Mouse (Mus musculus) Patski (cell line): Measurements from ENCODE around the gene Trappc5. TPM values are rescaled to one million over a fixed set of nuclear protein-coding genes. Genes with fewer than 3 reads are reported as not detected.
A peak's percentile ranks its signal among the peaks of the same experiment; 100 is the strongest.

Experiments used
- ATAC-seq: fragments of 100-300 bp; one replicate; pipeline ENCODE4 v1.8.0; 2021
- CTCF ChIA-PET: fragments of 350-600 bp; sonication (Branson Sonifier 250); formaldehyde crosslinking; loops from one replicate; lab custom pipeline; 2022; ENCODE audit warnings: inconsistent platforms; lab: Charles Lee
- POLR2A ChIA-PET: fragments of 350-600 bp; sonication (Branson Sonifier 250); formaldehyde crosslinking; loops from one replicate; lab custom pipeline; 2022; ENCODE audit warnings: antibody characterized with exemption, inconsistent platforms; lab: Charles Lee
- DNase-seq: peaks from one replicate; pipeline ENCODE4 v3.0.0-alpha.2; 2011; ENCODE audit warnings: low read depth, low spot score
- H3K27me3 ChIP-seq: fragments of 371-371 bp; one replicate; pipeline ENCODE4 v1.5.1; 2021
- CTCF ChIP-seq: fragments of 100-300 bp; IDR thresholded peaks from one replicate; pipeline ENCODE4 v1.5.1; 2021
- in situ Hi-C: fragments of 300-500 bp; cut with MboI; formaldehyde crosslinking; loops from 3 replicates; pipeline ENCODE4 v1.11.1; 2018; ENCODE audit warnings: low pct_unique_long_range_greater_than_20kb, mixed read lengths
- polyA plus RNA-seq: library from polyadenylated mRNA; unstranded; gene quantifications from one replicate; pipeline ENCODE4 v1.2.3, GENCODE M21; 2021

Gene Trappc5
- polyA plus RNA-seq, 1 experiment from 2014 or later, result 24.8 TPM

GRCm38 (mm10) chr8:3648990-3649389, 27.1 kb upstream of the Trappc5 start:
- ChIA-PET CTCF (interaction anchor here (1.6 to 2.9 kb wide), 3 partner anchors 8 to 23 kb away, joined by 4 to 10 read pairs (median 10); partner anchors contain the start of gene Fcor), POLR2A (interaction anchor here (0.7 kb wide), 1 partner anchor 8 kb away, joined by 7 read pairs; no protein-coding TSS in a partner anchor)
- H3K27me3 ChIP-seq, result no peaks in the 10 kb centered on the region
- no peak for TF ChIP-seq CTCF
- in situ Hi-C loops, result no loop called here
- DNase-seq (no peak), ATAC-seq (no peak)

DNA sequence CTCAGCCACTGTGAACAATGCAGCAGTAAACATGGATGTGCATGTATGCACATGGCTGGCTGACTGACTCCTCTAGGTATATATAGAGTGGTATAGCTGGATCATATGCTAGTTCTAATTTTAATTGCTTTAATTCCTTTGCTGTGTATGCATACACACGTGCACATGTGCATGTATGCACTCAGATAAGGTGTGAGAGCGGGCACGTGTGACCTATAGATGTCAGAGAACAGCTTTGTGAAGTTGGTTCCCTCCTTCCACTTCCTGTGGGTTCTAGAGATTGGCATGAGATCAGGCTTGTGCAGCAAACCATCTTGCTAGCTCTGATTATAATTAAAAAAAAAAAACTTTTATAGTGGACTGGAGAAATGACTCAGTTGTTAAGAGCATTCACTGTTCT, 23.3 kb upstream of the Trappc5 start:
- in situ Hi-C loops, result no loop called here
- CTCF ChIA-PET, result interaction anchor here (1.5 kb wide), 1 partner anchor 22 kb away, joined by 3 read pairs; no protein-coding TSS in a partner anchor

DNA sequence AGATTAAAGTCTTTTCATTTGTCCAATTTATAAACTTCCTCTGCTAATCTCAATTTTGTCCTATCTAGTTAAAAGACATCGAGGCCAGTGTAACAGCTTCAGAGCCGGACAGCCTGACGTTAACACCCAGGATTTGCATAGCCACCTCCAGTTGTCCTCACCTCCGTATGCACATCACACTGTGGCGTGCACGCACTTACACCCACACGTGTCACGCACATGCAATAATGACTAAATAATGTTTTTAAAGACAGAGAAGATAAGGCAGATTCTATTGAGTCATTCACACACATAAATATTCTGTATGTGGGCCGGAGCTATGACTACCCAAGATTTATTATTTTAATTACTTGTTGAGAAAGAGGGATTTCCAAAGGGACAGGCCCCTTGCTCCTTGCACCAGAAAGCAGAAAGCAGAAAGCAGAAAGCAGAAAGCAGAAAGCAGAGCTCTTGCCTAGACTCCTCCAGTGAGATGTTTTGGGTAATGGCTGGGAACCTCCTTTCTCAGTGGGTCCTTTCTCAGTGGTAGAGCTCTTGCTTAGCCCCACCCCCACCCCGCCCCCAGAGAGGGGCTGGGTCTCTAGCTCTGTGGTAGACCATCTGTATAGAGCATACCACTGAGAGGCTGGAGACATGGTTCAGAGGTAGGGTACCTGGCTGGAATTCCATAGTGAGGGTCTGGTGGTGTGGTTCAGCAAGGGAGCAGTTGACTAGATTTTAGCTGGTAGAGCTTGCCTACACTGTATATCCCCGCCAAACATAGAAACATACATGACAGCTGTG, 21.2 kb upstream of the Trappc5 start:
- in situ Hi-C loops, result no loop called here
- POLR2A ChIA-PET, result interaction anchor here (0.6 kb wide), 1 partner anchor 10 kb away, joined by 3 read pairs; no protein-coding TSS in a partner anchor
- TF ChIP-seq CTCF, result no peak
- DNase-seq (no peak), ATAC-seq (no peak)
- CTCF ChIA-PET, result interaction anchor here (1.3 to 3.2 kb wide), 4 partner anchors 9 to 96 kb away, joined by 3 to 18 read pairs (median 8); partner anchors contain the start of genes Fcor and Mcemp1
- H3K27me3 ChIP-seq, result no peaks in the 10 kb centered on the region

More for the DNA sequence above, 23.3 kb upstream of the Trappc5 start:
- no peak for TF ChIP-seq CTCF
- ATAC-seq, result no peak
- POLR2A ChIA-PET, result no interaction called here
- no peaks in the 10 kb centered on the region for H3K27me3 ChIP-seq
- no peak for DNase-seq

- POLR2A ChIA-PET, result no interaction called here
- no peak for DNase-seq
- in situ Hi-C loops, result no loop called here
- ATAC-seq, result no peak
- no peak for TF ChIP-seq CTCF
- CTCF ChIA-PET, result interaction anchor here (1.3 to 3.2 kb wide), 6 partner anchors 7 to 96 kb away, joined by 3 to 18 read pairs (median 8); partner anchors contain the start of genes Fcor and Mcemp1
- H3K27me3 ChIP-seq, result no peaks in the 10 kb centered on the region
Observed at GRCm38 (mm10) chr8:3655526-3655925, 20.6 kb upstream of the Trappc5 start, which contains the start of gene Retn. Retn (plus strand) TSS chr8:3655770.

DNA sequence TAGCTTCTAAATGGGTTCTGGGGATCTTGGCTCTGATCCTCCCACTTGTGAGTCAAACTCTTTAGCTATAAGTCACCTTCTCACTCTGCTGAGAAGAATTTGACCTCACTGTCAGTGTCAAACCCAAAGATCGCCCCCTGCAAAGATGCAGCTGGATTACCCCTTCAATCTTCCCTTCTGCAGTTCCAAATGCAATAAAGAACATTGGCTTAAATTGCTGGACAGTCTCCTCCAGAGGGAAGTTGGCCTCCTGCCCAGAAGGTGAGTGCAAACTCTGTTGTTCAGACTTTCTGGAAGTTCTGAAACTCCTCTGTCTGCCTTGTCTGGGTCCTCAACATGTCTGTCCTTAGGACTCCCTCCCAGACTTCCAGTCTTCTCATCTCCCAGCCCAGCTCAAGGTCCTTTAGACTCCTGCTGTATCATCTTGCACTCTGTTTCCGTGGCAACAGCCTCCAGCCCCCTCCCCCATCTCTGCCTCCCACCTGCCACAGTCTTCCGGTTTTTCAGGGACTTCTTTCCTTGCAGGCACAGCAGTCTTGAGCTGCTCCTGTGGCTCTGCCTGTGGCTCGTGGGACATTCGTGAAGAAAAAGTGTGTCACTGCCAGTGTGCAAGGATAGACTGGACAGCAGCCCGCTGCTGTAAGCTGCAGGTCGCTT, 19.2 kb upstream of the Trappc5 start:
- no peaks in the 10 kb centered on the region for H3K27me3 ChIP-seq
- POLR2A ChIA-PET, result interaction anchor here (1.0 to 1.1 kb wide), 2 partner anchors 8 to 26 kb away, joined by 3 to 7 read pairs; partner anchors contain the start of gene Stxbp2
- CTCF ChIA-PET, result interaction anchor here (1.5 to 3.2 kb wide), 6 partner anchors 8 to 98 kb away, joined by 3 to 18 read pairs (median 8); partner anchors contain the start of genes Fcor and Mcemp1
- DNase-seq, result peak; percentile 77
- TF ChIP-seq CTCF, result no peak
- in situ Hi-C loops, result no loop called here
- peak; percentile 70 for ATAC-seq

DNA sequence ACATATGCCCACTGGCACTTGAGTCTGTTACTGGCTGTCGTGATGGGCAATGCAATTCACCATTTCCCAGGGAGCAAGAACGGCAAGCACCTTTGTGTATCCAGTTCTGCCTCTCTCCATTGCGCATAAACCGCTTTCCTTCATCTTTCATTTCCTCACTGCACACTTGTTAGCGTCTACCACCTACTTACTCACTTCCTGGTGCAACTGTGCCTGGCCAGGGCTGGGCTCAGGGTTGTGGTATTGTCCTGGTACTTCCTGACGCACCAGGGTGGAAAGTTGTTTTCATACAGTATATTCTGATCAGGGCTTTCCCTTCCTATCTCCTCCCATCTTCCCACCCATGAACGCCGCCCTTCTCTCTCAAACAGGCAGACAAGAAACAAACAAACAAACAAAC, 15.2 kb upstream of the Trappc5 start:
- ChIA-PET CTCF (interaction anchor here (2.4 kb wide), 1 partner anchor 15 kb away, joined by 6 read pairs; the partner anchor contains the start of gene Trappc5), POLR2A (no interaction called here)
- in situ Hi-C loops, result no loop called here
- TF ChIP-seq CTCF, result no peak
- no peaks in the 10 kb centered on the region for H3K27me3 ChIP-seq
- no peak for DNase-seq
- ATAC-seq, result no peak

DNA sequence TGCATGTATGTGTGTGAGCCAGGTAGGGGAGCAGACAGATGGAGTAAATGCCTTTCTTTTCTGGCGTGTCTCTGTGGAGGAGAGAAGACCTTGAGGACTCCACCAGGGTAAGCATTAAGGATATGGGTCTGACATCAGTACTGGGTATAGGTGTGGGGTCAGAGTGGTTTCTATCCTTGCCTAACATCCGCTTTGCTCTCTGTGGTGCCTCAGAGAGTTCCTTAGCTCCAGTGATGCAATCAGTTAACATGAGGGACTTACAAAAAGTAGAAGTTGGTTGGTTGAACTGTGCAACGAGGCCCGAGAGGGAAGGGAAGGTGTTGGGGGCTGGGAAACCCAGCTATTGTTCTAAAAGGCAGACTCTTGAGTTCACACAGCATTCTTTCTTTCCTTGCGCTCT, 11.7 kb upstream of the Trappc5 start:
- no peak for ATAC-seq
- in situ Hi-C loops, result no loop called here
- no peaks in the 10 kb centered on the region for H3K27me3 ChIP-seq
- POLR2A ChIA-PET, result interaction anchor here (0.6 to 1.2 kb wide), 2 partner anchors 33 to 232 kb away, joined by 3 to 5 read pairs; partner anchors contain the start of gene Stxbp2
- no peak for DNase-seq
- TF ChIP-seq CTCF, result no peak
- CTCF ChIA-PET, result interaction anchor here (2.7 to 3.2 kb wide), 3 partner anchors 8 to 106 kb away, joined by 7 to 19 read pairs (median 11); partner anchors contain the start of genes Fcor and Retn

DNA sequence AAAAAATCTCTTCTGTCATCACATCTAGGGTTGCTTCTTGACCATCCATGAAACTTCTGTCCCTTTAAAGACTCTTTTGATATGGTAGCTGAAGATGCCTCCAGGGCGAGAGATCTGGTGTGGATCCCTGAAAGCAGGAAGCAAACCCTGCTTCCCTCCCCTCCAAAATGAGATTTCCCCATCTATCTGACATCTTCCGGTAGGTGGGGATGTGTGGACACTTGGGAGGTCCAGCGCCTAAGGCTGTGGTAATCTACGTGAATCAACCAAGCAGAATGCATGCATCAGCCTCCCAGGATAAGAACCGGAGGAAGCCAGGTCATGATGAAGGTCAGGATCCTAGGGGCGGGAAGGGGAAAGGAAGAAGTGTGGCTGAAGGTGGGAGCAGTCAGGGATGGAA, 10.6 kb upstream of the Trappc5 start, which contains the start of gene Mcemp1:
Gene Mcemp1 (plus strand): TSS at position 248 of the 400 bp plus-strand sequence.
- DNase-seq (no peak), ATAC-seq (no peak)
- no peaks in the 10 kb centered on the region for H3K27me3 ChIP-seq
- no peak for TF ChIP-seq CTCF
- in situ Hi-C loops, result no loop called here
- ChIA-PET POLR2A (interaction anchor here (1.2 kb wide), 1 partner anchor 34 kb away, joined by 3 read pairs; the partner anchor contains the start of gene Stxbp2), CTCF (interaction anchor here (1.0 to 2.8 kb wide), 3 partner anchors 9 to 106 kb away, joined by 3 to 7 read pairs (median 4); partner anchors contain the start of gene Retn)

- H3K27me3 ChIP-seq, result no peaks in the 10 kb centered on the region
- in situ Hi-C loops, result loop anchor here (5.0 to 10.0 kb wide), 4 partner anchors 43 to 316 kb away; partner anchors contain the start of genes A430078G23Rik and Pcp2
- ChIA-PET POLR2A (interaction anchor here (0.7 to 1.9 kb wide), 2 partner anchors 49 to 112 kb away, joined by 4 to 5 read pairs; partner anchors contain the start of gene Pet100), CTCF (interaction anchor here (1.4 to 4.4 kb wide), 3 partner anchors 41 to 111 kb away, joined by 3 to 41 read pairs (median 31); partner anchors contain the start of gene Stxbp2)
- ATAC-seq, result no peak
- TF ChIP-seq CTCF, result no peak
- DNase-seq, result no peak
Observed at GRCm38 (mm10) chr8:3670388-3670787, 5.7 kb upstream of the Trappc5 start.
